Mouse (Mus musculus) cerebellum, adult 9-10 months (tissue): ENCODE results near the gene Akt3.

ENCODE experiments used
- DNase-seq: peaks from one replicate; pipeline ENCODE4 v3.0.0; 2022

Akt3 gene

DNA sequence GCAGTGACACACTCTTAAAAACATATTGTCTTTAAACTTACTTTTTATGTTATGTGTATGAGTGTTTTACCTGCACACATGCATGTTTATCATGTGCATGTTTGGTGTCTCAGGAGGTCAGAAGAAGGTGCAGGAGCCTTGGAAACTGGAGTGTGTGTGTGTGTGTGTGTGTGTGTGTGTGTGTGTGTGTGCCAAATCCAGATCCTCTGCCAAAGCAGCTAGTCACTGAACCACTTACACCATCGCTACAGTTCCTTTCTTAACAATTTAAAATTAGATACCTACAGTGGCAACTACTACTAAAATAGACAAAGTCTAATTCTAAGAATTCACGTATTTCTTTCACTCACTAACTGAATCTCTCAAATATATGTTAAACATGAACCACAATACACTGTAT is 209.2 kb downstream of the Akt3 start:
- no peak for DNase-seq

DNA sequence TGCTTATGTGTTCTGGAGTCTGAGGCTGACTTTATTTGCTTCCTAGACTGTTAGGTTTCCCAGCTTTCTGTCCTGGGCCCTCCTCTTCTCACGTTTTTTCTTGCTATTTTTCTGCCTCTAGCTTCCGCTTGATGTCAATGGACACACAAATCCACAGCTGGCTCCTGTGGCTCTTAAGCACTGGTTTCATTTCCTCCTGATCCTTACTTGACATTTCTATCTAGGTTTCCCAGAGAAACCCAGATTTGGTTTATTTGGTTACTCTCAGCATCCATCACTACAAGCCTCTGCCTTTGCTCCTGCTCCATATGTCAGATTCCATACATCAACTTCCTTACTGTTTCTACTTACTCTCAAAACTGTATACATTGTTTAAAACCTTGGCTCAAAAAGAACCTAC is 211.0 kb downstream of the Akt3 start:
- no peak for DNase-seq

DNA sequence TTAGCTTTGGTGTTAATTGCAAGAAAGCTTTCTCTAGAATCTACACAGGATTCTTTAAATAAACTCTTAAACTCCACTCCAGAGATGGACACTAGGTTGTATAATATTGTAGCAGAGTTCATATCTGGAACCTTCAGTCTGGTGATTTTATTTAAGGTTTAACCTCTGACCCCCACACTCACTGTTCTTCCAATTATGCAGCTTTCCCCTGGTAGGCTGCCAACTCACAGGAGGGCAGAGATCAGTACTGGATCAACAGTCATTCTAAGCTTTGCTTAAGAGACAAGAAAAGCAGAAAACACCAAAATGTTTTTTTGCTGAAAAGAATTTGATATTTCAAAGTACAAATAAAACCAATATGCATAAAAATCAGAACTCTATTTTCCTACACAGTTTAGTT is 212.1 kb downstream of the Akt3 start:
- DNase-seq, result no peak

DNA sequence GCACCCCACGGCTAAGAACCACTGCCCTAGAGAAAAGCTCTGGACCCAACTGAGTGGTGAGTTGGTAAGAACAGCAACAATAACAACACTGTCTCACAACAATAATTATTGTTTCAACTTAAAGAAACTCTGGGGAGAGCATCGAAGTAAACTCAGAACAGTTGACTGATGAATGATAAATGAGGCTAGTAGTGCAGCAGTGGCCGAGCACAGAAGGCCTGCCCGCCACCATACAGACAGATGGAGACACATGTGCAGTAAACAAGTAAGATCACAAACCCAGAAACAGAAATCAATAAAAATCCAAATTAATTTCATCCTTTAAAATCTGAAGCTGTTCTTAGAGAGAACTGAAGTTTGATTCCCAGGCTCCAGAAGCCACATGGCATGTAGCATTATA is 217.9 kb downstream of the Akt3 start:
- no peak for DNase-seq

DNA sequence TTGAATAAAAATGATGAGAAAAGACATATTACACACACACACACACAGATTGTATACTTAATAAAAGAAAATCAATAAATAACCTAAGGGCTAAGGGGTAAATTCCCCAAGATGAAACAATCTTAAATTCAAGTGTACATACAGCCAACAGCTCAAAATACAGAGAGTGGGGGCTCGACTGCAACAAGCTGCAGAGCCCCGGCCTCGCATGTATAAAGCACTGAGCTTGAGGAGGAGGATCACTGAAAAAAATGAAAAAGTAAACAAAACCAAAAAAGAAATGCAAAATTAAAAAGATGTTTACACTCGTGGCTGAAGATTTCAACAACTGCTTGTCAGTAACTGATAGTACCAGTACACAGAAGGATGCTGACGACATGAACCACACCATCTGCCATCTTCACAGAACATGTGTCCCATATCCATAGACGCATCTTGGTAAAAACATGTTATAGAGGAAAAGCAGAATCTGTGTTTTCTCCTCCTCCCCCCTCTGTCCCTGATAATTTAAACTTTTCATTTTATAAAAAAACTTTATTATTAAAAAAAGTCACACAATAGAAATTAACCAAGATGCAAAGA is 218.8 kb downstream of the Akt3 start:
- no peak for DNase-seq

DNA sequence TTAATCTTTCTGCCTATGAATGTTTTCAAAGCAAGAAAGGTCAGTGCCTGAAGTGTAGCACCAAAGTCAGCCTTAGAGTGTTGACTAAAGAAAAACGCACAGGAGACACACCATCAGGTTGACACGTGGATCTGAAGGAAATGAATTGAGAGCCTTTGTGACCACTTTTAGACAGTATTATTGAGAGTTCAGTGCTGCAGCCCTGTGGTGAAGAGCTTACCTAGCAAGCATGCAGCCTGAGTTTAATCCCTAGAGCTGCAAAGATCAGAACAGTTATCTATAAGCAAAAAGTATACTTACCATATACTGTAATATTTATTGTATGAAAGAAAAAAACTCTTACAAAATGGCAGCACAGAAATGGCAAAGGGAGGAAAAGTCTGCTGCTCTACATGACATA is 219.6 kb downstream of the Akt3 start:
- DNase-seq, result no peak

DNA sequence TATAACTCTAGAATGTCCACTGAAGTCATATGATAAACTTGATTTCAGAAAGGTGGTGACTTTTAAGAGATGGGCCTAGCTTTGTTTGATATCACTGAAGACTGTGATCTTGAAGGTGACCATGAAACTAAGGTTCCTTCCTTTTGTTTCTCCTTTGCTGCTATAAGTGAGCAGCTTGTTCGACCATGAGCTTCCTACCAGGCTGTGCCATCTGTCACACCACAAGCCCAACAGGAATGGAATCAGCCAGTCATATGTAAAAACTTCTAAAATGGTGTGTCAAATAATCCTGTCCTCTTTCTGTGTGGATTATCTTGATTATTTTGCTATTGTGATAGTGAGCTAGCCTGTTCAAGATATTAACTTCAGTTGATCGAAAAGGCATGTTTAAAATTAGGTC is 222.5 kb downstream of the Akt3 start:
- DNase-seq, result peak; percentile 89

DNA sequence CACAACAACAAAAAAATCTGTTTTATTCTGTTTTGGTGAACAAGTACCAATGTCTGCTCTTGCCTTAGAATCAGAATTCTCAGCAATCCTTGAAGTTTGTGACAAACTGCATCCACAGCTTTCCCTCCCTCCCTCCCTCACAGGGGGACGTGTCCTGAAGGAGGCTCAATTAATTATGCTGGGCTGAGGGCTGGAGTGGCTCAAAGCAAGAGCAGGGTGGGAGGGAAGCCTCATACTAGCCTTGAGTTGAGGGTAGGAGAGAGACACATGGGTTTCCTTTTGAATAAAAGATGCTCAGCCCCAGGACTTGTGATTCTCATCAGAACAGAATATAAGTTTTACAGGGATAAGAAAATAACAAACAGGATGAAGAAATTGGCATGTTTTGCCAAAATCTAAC is 225.8 kb downstream of the Akt3 start:
- DNase-seq, result no peak

DNA sequence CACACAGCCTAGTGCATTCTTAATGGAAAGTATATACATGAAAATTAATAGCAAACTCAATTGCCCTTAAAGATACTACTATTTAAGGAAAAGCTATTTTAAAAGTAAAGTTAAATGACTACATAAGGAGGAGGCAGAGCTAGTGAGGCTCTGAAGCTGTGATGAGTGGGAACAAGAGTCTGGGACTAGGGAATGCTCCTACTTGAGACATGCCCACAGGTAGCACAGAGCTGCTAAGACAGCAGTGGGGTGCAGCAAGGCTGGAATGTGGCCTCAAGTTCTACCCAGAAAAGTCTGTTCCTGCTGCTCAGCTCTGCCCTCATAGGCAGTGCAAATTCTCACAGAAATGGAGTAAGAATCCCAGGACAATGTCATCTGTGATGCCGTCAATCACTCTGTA is 226.8 kb downstream of the Akt3 start:
- DNase-seq, result no peak

DNA sequence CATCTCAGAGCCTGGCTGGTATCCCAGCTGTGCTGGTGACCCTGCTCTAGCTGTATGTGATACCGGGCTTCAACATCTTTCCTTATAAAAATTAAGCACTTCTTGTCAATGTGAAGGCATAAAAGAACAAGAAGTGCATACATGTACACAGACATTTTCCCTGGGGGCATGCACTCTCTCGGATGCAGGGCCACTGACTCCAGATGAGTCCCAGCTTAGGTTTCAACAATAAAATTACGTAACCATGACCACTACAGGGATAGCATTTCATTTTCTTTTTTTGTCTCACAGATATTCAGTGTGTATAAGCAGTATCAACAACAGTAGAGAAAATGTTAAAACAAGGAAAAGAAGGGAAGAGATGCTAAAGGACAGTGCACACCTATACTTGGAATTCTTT is 227.3 kb downstream of the Akt3 start:
- no peak for DNase-seq

DNA sequence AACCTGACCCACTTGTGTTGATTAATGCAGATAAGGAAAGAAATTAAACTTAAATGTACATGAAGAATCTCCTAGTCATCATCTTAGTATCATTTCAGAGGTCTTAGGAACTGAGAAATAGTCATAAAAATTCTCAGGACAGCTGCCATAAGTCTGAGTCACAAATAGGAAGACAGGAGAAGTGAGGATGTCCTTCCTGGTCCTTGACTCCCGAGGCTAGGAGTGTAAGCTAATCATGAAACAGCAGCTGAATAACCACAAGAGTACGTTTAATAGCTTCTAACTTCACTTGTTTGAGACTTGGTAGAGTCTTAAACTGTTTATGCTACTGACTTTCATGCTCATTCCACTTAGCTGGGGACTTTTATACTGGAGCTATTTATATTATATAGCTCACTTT is 229.0 kb downstream of the Akt3 start:
- no peak for DNase-seq

DNA sequence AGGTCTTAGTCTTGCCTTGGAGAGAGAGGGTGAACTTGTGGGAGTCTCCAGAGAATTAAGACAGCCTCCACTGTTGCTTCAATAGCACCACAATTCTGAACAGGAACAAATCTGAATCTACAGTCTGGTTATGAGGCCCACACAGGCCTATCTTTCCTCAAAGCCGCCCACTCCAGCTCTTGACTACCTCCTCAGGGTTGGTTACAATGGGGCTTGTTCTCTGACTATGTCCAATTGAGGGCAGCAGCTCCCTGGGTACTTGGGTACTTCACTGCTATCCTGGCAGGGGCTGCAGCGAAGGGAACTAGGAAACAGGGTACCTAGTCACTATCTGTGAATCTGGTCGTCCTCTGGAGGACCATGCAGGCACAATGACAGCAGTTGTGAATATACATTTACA is 230.3 kb downstream of the Akt3 start:
- DNase-seq, result no peak

DNA sequence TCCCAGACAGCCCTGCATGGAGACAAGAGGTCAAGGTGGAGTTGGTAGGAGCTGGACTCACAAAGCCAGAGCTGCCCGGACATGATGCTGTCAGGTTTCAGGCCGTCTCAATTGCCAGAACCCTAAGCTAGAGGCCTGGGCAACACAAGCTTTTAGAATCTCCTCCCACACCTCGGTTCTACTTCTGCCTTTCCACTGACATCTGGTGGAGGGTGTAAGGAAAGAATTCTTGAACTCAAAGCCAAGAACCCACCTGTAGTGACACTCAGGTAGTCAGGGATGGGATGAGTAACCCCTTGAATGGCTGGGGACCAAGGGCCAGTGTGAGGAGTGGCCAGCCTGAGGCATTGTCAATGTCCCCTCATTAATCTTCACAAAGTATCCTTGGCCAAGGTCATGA is 235.3 kb downstream of the Akt3 start:
- DNase-seq, result no peak

DNA sequence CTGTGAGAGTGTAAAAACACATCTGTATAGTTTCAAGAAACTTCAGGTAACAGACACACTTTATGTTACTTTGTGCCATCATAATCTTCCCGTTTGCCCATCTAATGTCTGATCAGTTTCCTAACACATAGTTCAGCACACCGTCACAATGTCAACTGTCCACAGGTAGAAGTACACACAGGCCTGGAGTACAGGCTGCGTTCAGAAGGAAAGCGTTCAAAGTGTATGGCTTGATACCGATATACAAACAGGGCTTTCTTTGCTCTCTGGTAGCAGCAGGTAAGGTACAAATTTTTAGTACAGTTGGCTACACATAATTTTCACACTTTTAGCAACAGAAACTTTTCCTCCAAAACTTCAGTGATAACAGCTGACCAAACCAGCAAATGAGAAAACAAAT is 238.3 kb downstream of the Akt3 start:
- no peak for DNase-seq

DNA sequence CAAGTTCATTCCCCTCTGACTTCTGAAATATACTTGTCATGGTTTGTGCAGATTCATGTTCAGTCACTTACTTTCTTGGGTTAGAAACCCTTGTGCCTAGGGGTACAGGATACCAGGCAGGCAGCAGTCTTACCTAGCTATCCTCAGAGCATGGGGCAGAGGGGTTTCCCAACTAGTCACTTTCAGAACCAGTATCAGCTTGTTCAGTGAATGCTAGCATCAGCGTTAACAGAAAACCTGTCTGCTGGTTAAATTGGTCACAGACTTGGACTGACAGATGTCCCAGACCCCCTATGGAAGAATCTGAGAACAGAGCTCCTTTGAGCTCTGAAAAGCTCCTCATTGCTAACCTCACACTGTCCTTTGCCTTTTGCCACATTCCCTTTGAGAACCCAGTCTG is 239.3 kb downstream of the Akt3 start:
- DNase-seq, result no peak

DNA sequence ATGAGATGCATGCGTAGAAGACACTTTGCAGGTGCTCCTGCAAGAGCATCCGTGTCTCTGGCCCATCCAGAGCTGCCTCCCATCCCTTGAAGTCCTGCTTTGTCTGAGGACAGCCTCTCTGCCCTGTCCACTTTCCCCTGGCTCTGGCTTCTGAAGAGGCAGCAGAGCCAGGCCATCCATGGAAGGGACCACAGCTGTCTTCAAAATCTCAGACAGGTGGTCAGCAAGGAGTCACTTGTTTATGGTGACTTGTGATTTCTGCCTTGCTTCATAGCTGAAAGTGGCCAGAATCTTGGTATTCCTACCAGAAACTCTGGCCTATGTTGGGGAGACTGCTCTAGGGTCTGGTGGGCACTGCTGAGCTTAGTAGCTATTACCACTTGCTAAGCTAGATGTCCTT is 241.3 kb downstream of the Akt3 start:
- no peak for DNase-seq

DNA sequence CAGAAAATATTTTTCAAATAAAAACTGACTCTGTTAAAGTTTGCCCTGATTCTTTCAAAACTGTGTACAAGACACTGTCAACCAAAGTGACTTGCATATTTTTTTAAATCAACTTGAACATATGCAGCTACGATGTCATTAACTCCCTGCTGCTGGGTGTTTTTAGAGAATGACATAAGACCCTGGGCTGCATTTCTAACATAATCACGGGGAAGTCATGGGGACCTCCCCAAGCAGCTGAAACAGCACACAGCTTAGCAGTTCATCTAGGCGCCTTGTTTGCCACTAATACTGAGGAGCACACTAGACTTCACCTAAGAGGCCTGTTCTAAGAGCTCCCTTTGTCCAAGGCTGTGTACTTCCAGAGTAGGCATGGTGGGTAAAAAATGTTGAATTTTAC is 242.1 kb downstream of the Akt3 start:
- DNase-seq, result no peak

DNA sequence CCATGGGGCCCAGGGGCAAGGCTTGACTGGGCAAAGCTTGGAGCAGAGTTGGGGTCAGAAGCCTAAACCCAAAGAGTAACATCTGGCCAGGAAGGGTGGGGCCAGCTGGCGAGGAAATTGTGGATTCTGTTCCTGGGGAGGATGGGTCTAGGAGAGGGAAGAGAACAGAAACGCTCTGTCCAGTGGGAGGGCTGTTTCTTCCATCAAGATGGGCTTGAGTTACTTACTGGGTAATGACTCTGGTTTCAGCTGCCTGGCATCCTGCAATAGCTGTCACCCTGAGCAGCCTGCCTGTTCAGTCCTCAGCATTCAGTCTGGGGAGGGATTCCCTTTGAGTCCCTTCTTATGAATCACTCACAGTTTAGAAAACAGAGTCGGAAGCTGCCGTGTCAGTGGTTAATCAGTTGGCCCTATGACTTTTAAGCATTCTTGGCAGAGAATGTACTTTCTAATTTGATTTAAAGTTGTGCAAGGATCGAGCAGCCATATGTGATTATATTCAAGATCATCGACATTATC is 243.0 kb downstream of the Akt3 start:
- DNase-seq, result no peak

DNA sequence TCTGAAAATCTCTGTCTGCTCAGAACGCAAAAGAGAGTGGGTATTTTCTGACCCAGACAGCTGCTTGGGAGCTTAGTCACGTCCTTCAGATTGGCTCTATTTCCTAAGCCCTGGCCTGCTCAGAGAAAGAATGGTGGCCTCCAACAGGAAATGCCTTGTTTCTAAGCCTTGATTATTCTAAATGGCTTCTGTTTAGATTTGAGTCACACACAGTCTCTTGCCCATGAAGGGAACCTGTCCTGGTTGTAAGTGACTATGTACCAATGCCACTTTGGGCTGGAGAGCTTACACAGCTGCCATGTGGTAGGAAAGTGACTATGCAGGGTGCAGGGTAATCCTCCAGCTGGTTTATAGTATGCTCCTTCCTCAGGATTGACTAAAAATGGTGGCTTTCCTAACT is 243.7 kb downstream of the Akt3 start:
- no peak for DNase-seq

DNA sequence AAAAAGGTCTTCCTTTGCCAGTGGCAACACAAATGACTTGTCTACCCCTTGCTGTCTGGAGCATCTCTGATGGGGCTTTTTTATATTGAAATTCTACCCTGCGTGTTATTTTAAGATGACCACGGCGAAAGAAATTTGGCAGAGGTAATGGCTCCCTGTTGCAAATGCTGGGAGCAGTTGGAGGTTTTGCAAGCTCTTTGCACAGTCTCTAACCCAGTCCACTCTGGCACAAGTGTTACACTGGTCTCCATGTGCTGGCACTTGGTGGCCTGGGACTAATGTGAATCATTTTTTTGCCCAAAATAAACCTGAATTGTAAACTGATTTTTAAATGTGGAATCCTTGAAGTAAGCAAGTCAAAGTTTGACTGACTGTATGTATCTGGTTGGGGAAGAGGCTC is 244.2 kb downstream of the Akt3 start:
- DNase-seq, result peak; percentile 68

DNA sequence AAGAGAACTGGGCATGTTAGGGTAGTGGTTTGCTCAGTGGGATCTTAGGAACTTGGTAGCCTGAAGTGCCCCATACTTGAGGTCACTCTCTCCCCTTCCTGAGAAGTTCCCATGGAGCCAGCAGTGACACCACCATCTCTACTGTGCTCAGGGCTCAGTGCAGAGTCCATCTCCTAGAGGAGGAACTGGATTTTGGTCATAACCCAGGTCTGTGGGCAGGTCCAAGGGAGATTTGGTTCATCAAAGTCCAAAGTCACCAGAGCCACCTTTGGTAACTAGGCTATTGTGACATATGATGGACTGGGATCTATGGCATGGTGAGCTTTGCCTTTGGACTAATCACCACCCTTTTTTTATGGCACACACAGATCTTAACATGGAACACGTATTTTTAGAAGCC is 244.7 kb downstream of the Akt3 start:
- DNase-seq, result no peak

DNA sequence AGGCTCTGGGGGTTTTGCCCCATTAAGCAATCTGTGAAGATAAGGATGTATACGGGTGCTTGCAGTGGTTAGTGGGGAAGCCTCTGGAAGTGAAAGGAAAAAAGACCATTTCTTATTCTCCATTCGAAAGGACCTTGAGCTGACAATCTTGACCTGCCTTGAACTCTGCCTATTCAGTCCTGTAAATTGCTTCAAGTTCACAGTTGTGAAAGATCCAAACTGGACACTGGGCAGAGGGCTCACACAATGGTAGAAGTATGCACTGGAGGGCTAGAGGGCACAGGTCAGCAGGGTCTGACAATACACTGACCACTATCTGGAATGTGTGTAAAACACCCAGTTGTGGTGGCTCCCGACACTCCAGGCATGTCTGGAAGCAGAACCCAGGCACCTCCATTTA is 245.2 kb downstream of the Akt3 start:
- DNase-seq, result no peak

DNA sequence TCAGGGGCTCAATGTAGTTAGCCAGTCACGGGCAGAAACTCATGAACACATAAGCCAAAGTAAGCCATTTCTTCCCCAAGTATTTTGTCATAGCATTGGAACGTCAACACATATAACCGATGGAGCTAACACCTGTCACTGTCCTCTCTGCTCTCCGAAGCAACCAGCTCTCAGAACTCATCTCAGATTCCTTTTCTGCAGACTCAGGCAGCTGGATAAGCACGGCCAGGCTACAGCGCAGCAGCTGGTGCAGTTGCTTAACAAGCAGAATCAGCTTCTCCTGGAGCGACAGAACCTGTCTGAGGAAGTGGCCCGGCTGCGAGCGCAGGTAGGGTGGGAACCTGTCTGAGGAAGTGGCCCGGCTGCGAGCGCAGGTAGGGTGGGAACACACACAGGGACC is 246.3 kb downstream of the Akt3 start:
- DNase-seq, result no peak

DNA sequence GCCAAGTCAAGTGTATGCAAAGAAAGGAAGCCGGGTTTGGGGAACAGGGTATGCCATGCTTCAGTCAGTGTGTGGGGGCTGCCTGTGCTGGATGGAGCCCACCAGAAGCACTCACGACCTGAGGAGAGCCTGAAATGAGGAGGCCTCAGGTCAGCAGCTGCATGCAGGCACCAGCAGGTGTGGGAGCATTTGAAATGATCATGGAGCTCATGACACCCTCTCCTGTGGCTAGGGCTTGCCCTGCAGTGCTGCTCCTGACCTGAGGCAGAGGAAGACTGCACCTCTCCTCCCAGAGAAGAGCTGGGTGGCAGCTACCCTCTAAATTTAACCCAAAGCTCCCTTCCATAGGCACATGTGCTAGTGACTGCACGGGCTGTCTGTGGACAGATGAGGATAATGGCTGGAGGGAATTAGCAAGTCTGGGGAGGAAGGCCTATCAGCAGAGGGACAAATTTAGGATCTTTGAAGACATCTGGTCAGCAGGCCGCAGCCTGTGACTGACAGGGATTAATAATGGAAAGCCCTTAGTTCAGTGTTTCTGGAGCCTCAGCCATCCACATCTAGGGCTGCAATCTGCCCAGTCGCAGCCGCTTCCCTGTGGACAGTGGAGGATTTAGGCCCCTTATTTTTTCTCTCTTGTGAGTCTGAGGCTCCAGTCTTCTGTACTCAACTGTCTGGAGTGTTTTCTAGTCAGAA is 247.2 kb downstream of the Akt3 start:
- DNase-seq, result no peak

DNA sequence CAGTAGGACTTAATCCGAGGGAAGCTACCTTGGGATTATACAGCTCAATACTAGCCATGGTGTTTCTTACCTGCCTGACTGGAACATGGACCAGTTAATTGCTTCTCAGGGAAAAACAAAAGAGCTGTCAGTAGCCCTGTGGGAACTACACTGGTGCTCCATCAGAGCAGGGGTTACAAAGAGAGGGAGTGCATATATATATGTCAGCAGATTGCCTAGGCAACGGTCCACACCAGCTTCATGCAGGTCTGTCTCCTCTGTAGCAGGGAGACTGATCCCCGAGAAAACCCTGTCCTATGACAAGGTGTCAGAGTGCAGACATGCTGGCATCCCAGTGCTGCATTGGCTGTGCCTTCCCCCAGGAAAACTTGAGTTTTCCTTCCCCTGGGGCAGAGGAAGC is 248.0 kb downstream of the Akt3 start:
- no peak for DNase-seq
